Comparison of ENCODE assay signal across 8 mouse cellular contexts in the genomic region with DNA sequence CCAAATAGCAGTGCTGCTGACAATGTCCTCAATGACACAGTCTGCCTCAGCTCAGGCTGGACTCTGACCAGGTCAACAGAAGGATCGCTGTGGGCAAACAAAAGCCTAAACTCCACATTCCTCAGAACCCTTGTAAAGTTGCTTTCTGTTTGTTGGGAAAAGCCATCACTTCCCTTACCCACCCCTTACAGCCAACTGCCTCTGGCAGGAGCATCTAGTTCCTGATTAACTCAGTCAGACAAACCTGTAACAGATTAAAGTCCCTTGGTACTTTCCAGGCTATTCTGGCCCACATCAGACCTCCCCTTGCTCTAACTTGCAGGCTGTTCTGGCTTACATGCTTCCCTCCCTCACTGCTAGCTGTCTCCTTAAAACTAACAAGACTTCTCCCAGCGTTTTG.
DNase-seq lines count a peak whose midpoint lies in the region; ATAC-seq and TF ChIP-seq lines count a peak whose summit lies in the region.

No protein-coding gene starts in this region.

- peaks cover 0 to 7% of the 10 kb centered on the region in 2 experiments; a peak in 2 of 4 replicates for H3K4me1 ChIP-seq in liver, embryonic 14.5 days (replicated peaks; ENCODE audit: control insufficient read depth in 2 of 2, insufficient read depth in 2 of 2, low read length in 1 of 2)
- no peaks in the 10 kb centered on the region for H3K4me1 ChIP-seq in forebrain, embryonic 11.5 days (replicated peaks; ENCODE audit: control insufficient read depth, insufficient read depth, low read length)
- peaks cover 2% of the 10 kb centered on the region; the same call in 1 of the 2 replicates for H3K4me1 ChIP-seq in thymus, adult 2 months (replicated peaks; ENCODE audit: control insufficient read depth, insufficient read depth, low read length)

- no peak overlapping the region for H3K4me2 ChIP-seq in liver, embryonic 14.5 days (ENCODE audit: low read depth)
- H3K4me2 ChIP-seq in forebrain, embryonic 11.5 days (ENCODE audit: low read depth, low read length, severe bottlenecking) = no peak overlapping the region

- no peak for TF ChIP-seq POLR2A in thymus, adult 2 months (IDR thresholded peaks at IDR 0.05; ENCODE audit: control insufficient read depth, extremely low read depth, insufficient read depth, low read length, poor library complexity)

- H3K9me3 ChIP-seq in liver, embryonic 14.5 days (ENCODE audit: control insufficient read depth, low read length) = no peaks in the 10 kb centered on the region
- H3K9me3 ChIP-seq in forebrain, embryonic 11.5 days (ENCODE audit: control insufficient read depth, low read length) = no peaks in the 10 kb centered on the region

- no peaks in the 10 kb centered on the region for H3K27me3 ChIP-seq in liver, embryonic 14.5 days (ENCODE audit: control insufficient read depth, insufficient read depth, low read length)
- no peaks in the 10 kb centered on the region for H3K27me3 ChIP-seq in forebrain, embryonic 11.5 days (ENCODE audit: control insufficient read depth, insufficient read depth, low read length)
- H3K27me3 ChIP-seq in thymus, adult 2 months (ENCODE audit: control insufficient read depth, insufficient read depth, low read length) = no peaks in the 10 kb centered on the region

- TF ChIP-seq EP300 in liver, embryonic 14.5 days (IDR thresholded peaks at IDR 0.05; ENCODE audit: low read depth) = no peak

- H3K4me3 ChIP-seq in liver, embryonic 14.5 days (ENCODE audit: insufficient read depth in 1 of 2, low read depth in 2 of 2, low read length in 2 of 2) = no peak overlapping the region
- H3K4me3 ChIP-seq in forebrain, embryonic 11.5 days (ENCODE audit: low read depth, low read length) = no peak overlapping the region
- H3K4me3 ChIP-seq in thymus, adult 2 months (ENCODE audit: control insufficient read depth, insufficient read depth, low read length) = no peak overlapping the region

- DNase-seq in A20 (ENCODE audit: low read depth, low spot score) = peak; percentile 22
- DNase-seq in embryo, embryonic 11 days = peak; percentile 27
- DNase-seq in kidney, adult 11 months = peak; percentile 94
- peak; percentile 20 to 27 (median 24) for DNase-seq in liver, embryonic 14.5 days (ENCODE audit: low read depth in 3 of 3, low spot score in 3 of 3)
- no peak for DNase-seq in forebrain, embryonic 11.5 days (ENCODE audit: low spot score)
- no peak for DNase-seq in thymus, adult 2 months
- DNase-seq in adrenal gland, adult 8-10 months = no peak

- no peaks in the 10 kb centered on the region for H3K36me3 ChIP-seq in liver, embryonic 14.5 days (replicated peaks; ENCODE audit: control insufficient read depth, insufficient read depth, low read depth)
- no peaks in the 10 kb centered on the region for H3K36me3 ChIP-seq in forebrain, embryonic 11.5 days (ENCODE audit: control insufficient read depth, insufficient read depth, low read length)
- H3K36me3 ChIP-seq in thymus, adult 2 months (ENCODE audit: control insufficient read depth, insufficient read depth, low read length) = no peaks in the 10 kb centered on the region

- ATAC-seq in liver, embryonic 14.5 days (ENCODE audit: insufficient read depth) = peak; percentile 74
- no peak for ATAC-seq in erythroid progenitor cell, adult 5-6 weeks (replicated peaks; ENCODE audit: low FRiP score, poor library complexity, severe bottlenecking)
- no peak for ATAC-seq in forebrain, embryonic 11.5 days (replicated peaks; ENCODE audit: low FRiP score)

- H3K9ac ChIP-seq in liver, embryonic 14.5 days (replicated peaks) = no peak overlapping the region
- no peak overlapping the region for H3K9ac ChIP-seq in forebrain, embryonic 11.5 days (ENCODE audit: low read length)

- TF ChIP-seq CTCF in liver, embryonic 14.5 days (IDR thresholded peaks at IDR 0.05; ENCODE audit: low read depth) = no peak
- no peak for TF ChIP-seq CTCF in thymus, adult 2 months (IDR thresholded peaks at IDR 0.05; ENCODE audit: borderline replicate concordance, control insufficient read depth, extremely low read depth, insufficient read depth, low read length, poor library complexity)

- WGBS in liver, embryonic 14.5 days (ENCODE audit: insufficient replicate concordance) = 30% methylated on average over 2 of the region's 2 CpGs
- 42% methylated on average over 2 of the region's 2 CpGs for WGBS in forebrain, embryonic 11.5 days
- 67% methylated on average over 2 of the region's 2 CpGs for WGBS in thymus, adult 2 months

- H3K27ac ChIP-seq in liver, embryonic 14.5 days = peak overlapping the region; percentile 57
- no peak overlapping the region for H3K27ac ChIP-seq in forebrain, embryonic 11.5 days (ENCODE audit: low read depth, low read length)
- H3K27ac ChIP-seq in thymus, adult 2 months (ENCODE audit: control insufficient read depth, insufficient read depth, low read length) = no peak overlapping the region

Comparison
In these comparisons a context has a peak if more than half of its experiments do, and no peak if none do; other contexts are left out.
1. DNase-seq: peak in A20 (single experiment), embryo, embryonic 11 days (single experiment), kidney, adult 11 months (single experiment) and liver, embryonic 14.5 days (3 of 3); none in forebrain, embryonic 11.5 days (single experiment), thymus, adult 2 months (single experiment) and adrenal gland, adult 8-10 months (single experiment).